Mouse (Mus musculus) c-Kit-negative CD71-positive TER-119-positive erythroid progenitor cells, embryonic 14.5 days (primary cell): ENCODE data around the gene Aloxe3.
"Not testable (repeated sequence)": the region's sequence is repeated elsewhere in the genome, so short reads cannot be mapped to it uniquely, and the experiment has no call there.

ENCODE experiments used
- DNase-seq: peaks from one replicate; pipeline ENCODE4 v3.0.0-alpha.2; 2013; ENCODE audit warnings: low read depth, low spot score

The Aloxe3 gene

GRCm38 (mm10) chr11:69125852-69125918 is at the start of gene Aloxe3:
TSS of gene Aloxe3 (plus strand) at chr11:69125896.
- no peak for DNase-seq

- no peak for DNase-seq
Measured at GRCm38 (mm10) chr11:69076572-69076971, 49.1 kb upstream of the Aloxe3 start.

DNA sequence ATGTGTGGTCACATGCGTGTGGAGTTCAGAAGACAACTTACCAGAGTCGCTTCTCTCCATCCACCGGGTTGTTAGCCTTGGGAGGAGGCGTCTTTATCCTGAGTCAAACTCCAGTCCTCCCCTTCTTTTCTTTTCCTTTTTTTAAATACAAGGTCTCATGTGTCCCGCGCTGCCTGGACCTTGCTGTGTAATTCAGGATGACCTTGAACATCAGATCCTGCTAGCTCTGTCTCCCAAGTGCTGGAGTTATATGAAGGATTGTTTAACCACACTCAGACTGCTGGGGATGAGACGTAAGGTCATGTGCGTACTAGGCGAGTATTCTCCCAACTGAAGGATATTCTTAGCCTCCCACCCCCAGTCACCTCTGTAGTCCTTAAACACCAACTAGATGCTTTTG is 48.4 kb upstream of the Aloxe3 start:
- no peak for DNase-seq

DNA sequence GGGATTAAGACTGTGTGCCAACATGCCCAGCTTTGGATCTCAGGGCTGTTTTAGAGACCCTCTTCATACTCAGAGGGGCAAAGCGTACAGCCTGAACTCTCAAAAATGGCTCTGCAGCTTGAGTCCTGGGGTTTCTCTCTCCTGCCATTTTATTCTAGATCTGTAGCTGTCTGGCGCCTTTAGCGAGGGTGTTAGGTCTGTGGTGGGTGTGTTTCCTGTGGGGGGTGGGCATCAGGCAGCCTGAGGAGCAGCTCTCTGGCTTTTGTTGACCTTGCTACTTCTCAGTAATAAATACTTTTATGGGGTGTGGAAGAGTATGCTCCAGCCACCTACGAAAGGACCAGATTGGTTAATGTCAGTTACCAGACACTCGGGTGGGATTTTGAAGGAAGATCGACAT is 47.7 kb upstream of the Aloxe3 start:
- DNase-seq: no peak

DNA sequence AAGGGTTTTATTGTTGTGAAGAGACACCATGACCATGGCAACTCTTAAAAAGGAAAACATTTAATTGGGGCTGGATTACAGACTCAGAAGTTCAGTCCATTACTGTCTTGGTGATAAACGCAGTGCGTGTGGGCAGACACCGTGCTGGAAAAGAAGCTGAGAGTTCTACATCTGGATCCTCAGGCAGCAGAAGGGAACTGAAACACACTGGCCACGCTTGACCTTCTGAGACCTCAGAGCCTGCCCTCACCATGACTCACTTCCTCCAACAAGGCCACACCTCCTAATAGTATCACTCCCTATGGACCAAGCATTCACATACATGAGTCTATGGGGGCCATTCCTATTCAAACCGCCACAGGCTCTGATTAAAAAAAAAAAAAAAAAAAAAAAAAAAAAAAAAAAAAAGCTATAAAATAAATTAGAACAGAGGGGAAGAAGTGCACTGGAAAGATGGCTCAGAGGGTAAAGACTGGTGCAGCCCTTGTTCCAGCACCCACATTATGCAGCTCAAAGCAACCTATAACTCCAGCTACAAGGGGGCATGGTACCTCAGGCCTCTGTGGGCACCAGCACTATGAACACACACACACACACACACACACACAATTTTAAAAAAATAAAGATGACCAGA is 46.8 kb upstream of the Aloxe3 start:
- DNase-seq: no peak

GRCm38 (mm10) chr11:69080102-69080854 is 45.4 kb upstream of the Aloxe3 start:
- DNase-seq: no peak

DNA sequence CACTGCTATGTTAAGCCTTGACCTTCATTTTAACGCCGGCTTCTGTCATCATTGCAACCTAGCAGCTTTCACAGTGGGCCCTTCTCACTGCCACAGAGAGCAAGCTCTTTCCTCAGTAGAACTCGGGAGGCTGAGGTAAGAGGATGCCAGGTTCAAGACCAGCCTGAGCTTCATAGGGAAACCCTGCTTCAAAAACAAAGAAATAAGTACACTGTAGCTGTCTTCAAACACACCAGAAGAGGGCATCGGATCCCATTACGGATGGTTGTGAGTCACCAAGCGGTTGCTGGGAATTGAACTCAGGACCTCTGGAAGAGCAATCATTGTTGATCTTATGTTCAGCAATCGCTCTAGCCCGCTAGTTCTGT is 44.9 kb upstream of the Aloxe3 start:
- DNase-seq: no peak

- no peak for DNase-seq
Measured at GRCm38 (mm10) chr11:69081613-69082012, 44.1 kb upstream of the Aloxe3 start.

DNA sequence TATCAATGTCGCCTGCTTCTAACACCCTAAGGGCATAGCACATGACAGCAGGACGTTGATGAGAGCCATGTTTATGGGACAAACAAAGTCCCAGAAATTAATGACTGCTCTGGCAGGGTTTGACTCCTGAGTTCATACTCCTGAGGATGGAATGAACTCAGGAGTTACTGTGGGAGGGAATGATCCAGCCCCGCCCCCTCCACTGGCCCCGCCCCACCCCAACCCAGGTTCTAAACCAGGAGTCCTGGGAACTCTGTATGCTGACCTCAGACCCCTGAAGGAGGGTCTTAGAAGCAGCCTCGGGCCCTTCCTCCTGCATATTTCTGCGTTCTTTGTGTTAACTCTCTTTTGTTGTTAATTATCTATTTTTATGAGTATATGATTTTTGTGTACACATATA is 40.1 kb upstream of the Aloxe3 start:
- no peak for DNase-seq

DNA sequence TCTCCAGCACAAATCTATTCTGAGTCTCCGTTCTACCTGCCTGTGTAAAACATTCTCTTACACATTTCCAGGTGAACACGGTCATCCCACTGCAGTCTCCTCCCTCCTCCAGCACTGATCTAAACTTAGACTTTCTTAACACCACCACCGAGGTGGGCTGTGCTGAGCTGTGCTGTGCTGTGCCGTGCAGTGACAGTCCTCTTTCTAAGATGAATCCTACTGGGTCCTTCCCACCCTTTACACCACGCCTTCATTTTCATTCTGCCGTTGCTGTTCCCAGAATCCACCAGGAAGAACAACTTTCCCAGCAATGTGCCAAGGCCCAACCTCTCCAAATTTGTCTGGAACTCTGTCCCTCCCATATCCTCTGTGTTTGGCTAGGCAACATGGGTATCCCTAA is 39.3 kb upstream of the Aloxe3 start:
- no peak for DNase-seq

GRCm38 (mm10) chr11:69087082-69087481 is 38.6 kb upstream of the Aloxe3 start:
- no peak for DNase-seq

GRCm38 (mm10) chr11:69087597-69087996 is 38.1 kb upstream of the Aloxe3 start:
- no peak for DNase-seq

DNA sequence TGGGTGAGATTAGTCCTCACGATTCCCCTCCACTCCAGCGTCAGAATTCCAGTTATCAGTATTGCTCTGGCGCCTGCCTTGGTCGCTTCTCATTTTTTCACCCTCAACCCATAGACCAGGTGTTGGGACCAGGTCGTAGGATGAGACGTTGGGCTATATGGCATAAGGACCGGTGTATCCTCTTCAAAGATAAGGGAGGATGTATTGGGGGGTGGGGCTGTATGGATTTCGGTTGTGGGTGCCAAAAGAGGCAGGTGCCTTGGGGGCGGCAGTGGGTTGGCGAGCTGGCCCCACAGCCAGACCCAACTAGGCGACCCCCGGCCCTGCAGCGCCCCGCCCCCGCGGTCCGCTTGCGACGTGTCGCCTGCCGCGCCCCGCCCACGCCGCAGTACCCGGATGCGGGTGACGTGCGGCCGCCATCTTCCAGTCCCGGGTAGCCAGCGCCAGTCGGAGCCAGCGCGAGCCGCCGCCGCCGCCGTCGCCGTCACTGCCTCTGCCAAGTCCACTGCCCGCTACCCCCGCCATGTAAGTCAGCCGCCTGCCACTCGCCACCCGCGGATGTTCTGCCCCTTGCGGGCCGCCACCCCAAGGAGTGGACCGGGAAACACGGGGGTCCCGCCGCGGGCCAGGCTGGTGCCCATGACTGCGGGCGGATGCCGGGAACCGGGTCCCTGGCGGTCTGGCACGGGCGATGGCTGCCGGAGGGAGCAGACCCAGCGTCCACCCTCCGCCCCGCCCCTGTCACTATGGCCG is 37.4 kb upstream of the Aloxe3 start, which contains the start of gene Vamp2:
Gene Vamp2 (plus strand): TSS at position 388 of the 753 bp plus-strand sequence.
- DNase-seq: peak; percentile 79

DNA sequence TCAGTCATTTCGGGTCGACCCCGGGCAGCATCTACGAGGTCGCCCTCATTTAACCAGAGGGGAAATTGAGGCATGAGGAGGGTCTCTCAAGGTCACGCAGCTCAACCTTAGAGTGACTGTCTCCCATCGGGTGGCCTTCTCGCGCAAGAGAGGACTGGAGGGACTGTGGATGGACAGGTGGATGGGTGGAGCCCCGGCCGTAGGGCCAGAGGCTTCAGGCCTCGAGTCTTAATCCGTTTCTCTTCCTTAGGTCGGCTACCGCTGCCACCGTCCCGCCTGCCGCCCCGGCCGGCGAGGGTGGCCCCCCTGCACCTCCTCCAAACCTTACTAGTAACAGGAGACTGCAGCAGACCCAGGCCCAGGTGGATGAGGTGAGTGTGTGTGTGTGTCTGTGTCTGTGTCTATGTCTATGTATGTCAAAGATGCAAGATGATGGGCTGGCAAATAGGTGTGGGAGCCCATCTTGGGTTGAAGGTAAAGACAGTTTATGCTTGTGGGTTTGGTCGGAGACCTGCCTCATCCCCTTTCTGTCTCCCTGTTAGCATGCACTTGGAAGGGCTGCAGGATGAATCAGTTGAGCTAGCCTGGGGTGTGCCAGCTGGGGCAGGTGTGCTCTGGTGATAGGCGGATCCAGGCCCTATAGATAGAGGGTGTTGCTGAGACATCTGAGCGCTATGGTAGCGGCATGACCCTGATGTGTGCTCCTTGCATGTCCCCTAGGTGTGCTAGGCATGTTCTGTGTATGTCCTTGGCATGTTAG is 36.7 kb upstream of the Aloxe3 start:
- DNase-seq: peak; percentile 63

DNA sequence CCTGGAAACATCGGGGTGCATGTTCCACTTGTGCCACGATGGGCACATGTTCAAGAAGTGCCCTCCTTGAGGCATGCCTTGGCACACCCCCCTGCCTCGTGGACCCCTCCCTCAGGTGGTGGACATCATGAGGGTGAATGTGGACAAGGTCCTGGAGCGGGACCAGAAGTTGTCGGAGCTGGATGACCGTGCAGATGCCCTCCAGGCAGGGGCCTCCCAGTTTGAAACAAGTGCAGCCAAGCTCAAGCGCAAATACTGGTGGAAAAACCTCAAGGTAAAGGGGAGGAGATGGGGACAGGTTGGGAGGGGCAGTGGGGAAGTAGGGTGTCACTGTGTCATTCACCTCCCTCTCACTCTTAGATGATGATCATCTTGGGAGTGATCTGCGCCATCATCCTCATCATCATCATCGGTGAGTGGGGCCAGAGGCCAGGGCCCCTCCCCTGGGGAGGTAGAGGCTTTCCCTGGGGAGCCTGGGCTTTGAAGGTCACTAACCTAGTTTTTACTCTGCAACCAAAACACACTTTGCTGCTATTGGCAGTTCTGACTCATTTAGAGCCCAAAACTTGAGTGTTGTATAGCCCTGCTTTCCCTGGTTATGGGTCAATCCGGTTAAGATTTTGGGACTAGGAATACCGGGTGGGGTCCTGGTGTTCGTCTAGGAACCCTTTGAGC is 35.9 kb upstream of the Aloxe3 start:
- no peak for DNase-seq

DNA sequence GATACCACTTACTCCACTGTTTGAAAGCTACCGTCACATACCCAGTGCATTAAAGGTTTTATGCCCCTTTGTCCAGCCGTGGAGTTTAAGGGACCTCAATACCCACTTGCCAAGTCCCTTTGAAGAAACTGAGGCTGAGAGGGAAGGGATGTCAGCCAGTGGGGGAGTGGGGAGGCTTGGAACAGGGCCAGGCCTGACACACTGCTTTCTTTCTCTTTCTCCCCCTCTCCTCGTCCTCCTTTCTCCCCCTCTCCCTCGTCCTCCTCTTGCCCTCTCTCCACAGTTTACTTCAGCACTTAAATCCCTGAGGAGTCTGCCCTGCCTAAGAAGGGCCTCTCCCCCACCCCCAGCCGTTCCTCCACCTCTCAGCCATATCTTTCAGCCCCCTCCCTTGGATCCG is 35.3 kb upstream of the Aloxe3 start:
- no peak for DNase-seq

DNA sequence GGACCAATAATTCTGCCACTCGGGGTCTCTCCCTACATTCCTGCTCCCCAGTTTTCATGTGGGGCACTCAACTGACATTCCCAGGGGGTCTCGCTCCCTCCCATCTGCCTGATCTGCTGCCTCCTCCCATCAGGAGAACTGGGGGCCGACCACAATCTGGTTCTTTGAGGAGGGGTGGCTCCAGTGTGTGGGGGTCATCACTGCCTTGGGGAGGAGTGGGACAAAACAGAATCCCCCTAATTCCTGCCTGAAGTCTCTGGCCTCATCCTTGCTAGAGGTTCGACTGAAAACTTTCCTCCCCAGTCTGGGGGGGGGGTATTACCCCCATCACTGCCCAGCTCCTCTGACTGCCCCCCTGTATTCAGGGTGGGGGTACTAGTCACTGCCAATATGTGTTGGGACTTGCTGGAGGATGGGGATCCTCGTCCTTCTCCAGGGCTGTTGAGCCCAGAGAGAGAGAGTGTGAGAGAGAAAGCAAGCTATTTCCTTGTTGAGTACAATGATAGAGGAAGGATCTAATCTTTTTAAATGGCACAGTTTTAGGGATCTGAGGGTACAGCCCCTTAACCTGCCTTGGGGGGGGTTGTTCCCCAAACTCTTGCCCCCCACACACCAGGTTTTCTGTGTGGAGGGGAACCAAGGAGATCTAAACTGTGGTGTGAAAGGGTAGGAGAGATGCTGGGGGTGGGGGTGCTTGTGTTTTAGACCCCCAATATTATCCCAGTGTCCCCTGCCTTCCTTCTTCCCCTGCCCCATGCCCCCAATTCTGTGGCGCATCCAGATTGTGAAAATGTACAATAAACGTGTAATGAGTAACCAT is 33.9 kb upstream of the Aloxe3 start:
- DNase-seq: no peak

DNA sequence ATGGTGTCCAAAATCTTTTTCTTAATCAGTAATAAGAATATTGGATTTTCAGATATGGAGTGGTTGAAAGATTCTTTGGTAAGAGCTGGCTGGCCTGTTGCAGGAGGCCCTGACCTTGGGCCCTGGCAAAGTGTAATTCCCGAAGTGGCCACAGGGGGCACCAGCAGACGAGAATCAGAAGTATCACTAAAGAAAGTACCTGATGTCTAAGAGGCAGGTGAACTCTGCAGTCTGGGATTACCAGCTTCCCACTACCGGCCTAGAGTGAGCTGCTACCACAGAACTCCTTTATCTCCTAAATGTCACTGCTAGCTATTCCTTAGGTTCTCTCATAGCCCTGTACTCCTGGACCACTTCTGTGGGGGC is 33.3 kb upstream of the Aloxe3 start:
- peak; percentile 77 for DNase-seq

DNA sequence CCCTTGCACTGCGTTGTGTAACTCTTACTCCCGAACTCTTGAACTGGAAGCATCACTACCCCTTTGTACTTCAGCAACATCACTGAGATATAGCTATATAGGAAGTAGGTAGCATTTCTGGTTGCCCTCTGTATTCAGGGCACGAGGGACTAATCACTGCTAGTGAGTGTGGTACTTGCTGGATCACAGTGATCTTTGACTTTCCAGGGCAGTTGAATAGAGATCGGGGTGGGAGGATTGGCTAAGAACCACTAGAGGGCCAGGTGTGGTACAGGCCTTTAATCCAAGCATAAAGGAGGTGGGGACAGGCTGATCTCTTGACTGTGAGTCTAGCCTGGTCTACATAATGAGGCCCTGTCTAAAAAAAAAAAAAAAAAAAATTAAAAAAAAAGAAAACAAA is 32.8 kb upstream of the Aloxe3 start:
- no peak for DNase-seq

GRCm38 (mm10) chr11:69093856-69094255 is 31.8 kb upstream of the Aloxe3 start:
- not testable (repeated sequence) for DNase-seq
